Mouse (Mus musculus): ENCODE measurements at regions not wholly inside any gene's neighbourhood (a gene's known extent, or its start where the extent isn't known, plus 50 kb on each side); places are given as distances from the start of the nearest gene placed in this dataset.

DNA sequence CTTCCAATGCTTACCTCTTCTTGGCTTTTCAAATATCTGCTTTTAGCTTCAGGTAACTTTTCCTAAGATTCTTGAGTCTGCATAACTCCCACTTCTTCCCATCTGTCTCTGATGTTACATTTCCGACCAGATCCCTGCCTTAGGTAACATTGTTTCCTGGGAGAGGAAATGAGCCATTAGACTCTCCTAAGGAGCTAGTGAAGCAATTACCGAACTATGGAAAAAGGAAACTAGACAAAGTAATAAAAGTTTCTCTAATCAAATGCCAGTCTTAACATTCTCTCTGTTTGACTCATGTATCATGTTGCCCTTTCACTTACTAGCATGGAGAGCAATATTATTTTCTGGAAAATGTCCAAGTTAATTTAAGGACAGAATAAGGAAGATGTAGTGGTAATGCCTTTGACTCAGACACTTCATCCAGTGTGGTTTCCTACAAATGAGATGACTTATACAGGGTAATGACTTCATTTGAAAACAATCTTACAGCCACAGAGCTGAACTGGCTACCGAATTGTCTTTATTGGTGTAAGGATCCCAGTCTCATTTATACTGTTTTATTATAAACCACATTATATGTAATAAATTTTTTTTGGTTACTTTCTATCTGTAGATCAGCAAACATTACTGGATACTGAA, 263.8 kb upstream of the Fam84a start:
- DNase-seq (ENCODE audit: low spot score in 2 of 2) = no peak

DNA sequence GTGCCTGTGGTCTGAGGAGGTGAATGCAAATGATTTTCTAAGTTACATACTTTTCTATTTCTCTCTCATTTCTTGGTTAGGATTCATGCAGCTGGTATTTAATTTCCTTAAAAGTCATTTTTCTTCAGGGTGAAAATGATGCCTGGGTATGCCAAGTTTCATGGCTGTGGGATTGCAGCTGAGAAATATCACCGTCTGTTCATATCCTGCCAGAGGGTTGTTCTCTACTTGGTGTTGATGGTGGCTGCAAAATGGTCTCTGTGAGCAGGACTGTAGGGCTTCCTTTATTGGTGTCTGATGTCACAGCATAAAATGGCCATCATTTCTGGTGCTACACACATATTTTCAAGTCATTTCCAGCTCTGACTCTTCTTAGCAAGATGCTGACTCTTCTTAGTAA, 259.2 kb upstream of the Fam84a start:
- peak in 1 of 2 experiments; percentile 4 for DNase-seq (ENCODE audit: low spot score in 2 of 2)

DNA sequence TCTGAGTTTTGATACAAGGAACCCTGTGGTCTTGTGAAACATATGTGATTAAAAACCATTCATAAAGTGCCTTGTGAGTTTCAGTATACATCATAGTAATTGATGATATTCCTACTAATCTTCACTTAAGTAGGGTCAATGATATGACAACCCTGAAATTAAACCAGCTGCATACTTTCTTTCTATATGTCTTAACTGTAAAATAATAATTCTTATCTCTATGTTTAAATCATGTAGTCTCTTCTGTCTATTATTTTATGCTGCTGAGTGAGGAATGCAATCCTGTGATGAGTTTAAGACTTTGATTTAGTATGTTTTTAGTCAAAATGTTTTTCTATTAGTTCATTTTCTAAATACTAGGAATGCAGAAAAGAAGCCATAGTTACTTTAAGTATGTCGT, 253.9 kb upstream of the Fam84a start:
- no peak for DNase-seq (ENCODE audit: low spot score in 2 of 2)

DNA sequence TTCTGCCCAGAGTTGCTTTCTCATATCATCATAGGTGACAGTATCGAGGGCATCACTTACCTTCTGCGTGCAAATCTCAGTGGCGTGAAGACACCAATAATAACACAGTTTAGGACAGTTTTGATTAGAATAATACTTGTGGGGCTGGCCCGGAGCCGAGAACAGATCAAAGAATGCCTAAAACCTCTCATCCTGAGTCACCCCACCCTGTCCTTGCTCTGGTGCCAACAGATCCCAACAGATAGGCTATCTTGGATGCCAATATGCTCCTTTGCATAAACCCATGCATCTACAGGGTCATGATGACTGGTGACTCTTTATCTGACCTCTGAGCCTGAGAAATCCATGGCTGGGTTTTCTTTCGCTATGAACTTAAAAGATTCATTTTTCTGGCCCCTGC, 224.4 kb upstream of the Fam84a start:
- DNase-seq (ENCODE audit: low spot score in 2 of 2) = no peak

DNA sequence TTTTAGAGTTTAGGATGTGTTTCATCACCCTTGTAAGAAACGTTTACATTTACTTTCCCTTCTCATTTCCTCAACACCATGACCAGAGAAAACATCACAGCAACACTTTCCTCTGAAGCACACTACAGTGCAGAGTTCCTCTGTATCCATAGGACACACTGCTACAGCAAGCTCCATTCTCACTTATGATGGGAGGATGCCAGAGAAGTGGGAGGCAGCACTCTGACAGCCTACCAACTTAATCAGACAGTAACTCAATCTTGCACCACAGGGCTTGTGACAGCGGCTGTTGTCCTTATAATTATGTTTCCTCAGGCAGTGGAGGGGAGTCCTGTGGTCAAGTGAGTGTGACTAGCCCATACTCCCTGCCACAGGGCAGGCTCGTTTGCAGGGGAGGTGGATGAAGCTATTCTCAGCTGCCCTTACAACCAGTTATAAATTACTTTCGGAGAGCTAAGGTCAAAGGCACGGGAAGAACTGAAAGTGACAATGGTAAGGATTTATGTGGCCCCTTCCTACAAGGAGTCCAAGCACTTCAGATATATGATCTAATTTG, 186.5 kb upstream of the Fam84a start:
- DNase-seq (ENCODE audit: low spot score in 2 of 2) = no peak

DNA sequence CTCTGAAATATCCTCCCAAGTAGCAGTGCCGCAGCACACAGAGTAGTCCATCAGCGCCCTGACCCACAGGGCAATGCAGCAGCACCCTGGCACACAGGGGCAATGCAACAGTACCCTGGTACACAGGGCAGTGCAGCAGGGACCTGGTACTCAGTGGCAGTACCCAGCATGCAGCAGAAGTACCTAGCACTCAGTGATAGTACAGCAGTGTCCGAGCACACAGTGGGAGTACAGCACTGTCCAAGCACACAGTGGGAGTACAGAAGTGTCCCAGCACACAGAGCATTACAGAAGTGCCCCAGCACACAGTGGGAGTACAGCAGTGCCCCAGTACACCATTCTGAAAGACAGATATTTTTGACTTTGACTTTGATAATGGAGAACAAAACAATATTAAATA, 186.0 kb upstream of the Fam84a start:
- DNase-seq (ENCODE audit: low spot score in 2 of 2) = no peak

DNA sequence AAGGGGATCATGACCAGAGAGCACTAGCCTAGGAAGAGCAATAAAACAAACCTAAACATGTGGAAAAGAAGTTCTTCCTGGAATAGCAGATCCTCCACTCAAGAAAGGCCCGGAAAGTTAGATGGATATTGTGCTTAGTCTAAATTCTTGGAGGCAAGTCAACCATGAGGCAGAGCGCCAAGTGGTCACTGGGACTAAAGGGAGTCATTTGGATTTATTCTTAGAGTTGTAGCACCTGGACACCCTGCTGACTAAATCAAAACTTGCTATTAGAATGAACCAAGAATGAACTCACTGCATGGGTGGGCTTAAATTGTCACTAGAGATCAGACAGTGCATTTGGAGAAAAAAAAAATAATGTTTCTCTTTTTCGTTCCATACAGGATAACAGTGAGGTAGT, 166.8 kb upstream of the Fam84a start:
- no peak for DNase-seq (ENCODE audit: low spot score in 2 of 2)

DNA sequence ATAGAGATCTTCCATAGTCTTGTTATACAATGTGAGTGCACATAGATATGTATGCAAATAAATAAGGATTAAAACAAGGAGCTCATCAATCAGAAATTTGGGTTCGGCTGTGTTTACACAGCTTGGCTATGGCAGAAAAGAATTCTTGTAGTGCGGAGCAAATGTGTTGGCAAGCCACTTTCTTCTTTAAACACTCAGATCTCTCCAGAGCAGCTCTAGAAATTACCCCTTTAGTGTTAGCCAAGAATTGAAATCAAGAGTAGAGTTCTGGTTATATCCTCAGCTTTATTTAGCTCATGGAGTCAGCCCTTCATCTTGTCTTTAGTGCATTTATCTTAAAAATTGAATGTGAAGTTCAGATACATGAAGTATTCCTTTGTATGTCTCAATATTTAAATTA, 164.5 kb upstream of the Fam84a start:
- no peak for DNase-seq (ENCODE audit: low spot score in 2 of 2)

DNA sequence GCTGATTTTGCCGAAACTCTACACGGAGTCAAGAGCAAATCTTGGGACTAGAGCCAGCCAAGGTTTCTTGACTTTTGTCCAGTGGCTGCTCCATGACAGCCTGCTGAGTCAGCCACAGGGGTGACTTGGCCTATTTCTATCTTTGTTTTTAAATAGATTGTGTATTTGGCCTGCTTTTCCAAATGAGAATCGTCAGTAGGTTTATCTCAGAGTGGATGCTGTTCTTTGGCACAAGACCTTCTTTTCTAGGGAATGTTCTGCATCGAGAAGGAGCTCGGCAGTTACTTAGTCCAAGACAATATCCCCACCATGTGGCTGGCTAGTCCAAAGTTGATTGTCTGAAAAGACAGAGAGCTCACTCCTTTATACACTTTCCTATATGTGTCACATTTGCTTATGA, 163.9 kb upstream of the Fam84a start:
- peak in 1 of 2 experiments; percentile 33 for DNase-seq (ENCODE audit: low spot score in 2 of 2)

DNA sequence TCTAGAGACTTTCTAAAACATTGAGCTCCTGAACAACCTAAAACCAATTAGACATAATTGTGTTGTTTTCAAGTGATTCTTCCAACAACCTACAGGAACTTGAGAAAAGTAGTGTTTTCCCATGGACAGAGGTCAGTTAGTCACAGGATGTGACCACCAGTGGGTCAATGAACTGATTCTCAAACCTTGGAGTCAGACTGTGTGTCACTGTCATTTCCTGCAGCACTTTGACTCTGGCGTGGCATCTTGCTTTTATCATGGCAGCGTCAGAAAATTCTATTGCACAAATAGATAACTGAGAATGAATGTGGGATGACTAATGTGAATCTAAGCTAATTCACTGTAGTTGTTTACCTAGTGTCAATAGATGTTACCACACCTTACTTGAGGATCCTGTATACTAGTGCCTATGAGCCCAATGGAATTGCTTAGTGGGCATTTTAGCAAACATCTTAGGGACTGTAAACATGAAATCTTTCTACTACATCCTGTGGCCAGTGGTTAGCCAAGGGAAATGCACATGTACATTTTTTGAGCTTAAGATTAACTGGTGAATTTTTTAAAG, 150.6 kb upstream of the Fam84a start:
- DNase-seq (ENCODE audit: low spot score in 2 of 2) = no peak

DNA sequence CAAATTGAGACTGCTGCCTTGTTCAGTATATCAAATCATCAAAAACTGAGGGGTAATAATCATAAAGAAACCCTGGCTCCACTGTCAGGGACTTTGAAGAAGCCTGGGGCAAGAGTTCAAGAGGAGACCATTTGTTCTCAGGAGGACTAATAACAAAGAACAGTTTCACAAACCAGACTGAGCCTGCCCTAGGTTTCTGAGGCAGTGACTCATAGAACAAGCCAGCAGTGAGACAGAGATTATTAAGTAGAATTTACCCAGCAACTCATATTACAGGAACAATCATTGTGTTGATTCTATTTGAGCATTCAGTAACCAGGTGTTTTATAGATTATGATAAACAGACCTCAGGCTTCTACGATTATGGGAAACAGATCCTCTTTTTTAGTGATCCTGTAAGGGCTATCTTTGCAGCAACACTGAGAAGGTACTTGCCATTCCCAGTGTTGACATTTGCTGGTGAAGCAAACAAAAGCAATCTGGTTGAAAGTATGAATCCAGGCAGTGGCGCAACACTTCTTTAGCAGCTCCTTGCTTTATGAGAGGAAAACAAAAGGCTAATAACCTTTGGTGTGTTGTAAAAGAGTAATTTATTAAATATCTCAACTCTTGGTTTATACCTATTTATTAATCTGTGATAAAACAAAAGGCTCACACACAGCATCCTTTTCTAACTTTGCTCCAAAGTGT, 150.0 kb upstream of the Fam84a start:
- DNase-seq (ENCODE audit: low spot score in 2 of 2) = no peak

DNA sequence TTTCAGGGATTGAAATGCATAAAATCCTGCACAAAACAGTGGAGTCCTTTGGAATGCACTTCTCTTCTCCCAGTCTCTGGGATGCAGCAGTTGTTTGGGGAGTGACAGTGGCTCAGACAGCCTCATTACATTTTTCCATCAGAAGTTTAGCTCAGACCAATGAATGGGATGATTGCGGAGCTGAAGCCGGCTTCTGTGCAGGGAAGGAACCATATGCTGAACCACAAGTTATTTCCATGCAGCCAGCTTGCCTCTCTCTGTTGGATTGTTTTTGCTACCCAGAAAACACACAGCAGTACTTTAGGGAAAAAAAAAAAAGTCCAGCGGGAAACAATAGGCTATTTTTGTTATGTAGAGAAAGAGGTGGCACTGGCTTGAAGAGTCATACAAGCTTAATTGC, 140.2 kb upstream of the Fam84a start:
- no peak for DNase-seq (ENCODE audit: low spot score in 2 of 2)

DNA sequence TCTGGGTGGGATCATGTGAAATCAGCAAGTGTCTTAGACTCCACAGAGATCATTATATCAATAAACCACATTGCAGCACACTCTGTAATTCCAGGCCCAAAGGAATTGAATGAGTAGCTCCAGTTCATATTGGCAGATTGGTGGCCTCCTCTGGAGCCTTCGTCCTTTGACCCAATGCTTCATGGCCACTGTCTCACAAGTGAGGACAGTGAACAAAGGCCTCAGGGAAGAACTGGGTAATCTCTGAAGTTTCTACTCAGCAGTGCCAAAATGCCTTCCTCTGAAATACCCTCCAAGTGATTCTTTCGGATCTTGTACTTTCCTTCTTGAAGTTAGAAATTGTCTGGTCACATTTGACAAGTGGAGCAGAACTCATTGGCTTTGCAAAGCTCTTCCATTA, 135.8 kb upstream of the Fam84a start:
- no peak for DNase-seq (ENCODE audit: low spot score in 2 of 2)

DNA sequence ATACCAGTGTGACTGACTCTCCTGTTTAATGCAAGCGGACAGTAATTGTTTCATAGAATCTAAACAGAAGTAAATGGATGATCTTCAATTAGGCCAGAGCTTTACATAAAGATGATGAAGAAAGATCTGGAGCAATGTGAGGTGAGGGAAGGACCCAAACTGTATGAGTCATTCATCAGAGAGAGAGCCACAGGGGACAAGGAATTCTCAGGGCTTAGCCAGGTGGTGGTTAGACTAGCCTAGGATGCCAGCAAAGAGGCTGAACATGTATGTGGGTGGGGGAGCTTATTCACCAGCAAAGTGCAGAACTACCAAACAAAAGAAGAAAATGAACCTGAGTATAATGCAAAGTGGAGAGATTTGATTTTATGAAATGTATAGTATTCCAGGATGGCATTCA, 134.8 kb upstream of the Fam84a start:
- DNase-seq (ENCODE audit: low spot score in 2 of 2) = no peak

DNA sequence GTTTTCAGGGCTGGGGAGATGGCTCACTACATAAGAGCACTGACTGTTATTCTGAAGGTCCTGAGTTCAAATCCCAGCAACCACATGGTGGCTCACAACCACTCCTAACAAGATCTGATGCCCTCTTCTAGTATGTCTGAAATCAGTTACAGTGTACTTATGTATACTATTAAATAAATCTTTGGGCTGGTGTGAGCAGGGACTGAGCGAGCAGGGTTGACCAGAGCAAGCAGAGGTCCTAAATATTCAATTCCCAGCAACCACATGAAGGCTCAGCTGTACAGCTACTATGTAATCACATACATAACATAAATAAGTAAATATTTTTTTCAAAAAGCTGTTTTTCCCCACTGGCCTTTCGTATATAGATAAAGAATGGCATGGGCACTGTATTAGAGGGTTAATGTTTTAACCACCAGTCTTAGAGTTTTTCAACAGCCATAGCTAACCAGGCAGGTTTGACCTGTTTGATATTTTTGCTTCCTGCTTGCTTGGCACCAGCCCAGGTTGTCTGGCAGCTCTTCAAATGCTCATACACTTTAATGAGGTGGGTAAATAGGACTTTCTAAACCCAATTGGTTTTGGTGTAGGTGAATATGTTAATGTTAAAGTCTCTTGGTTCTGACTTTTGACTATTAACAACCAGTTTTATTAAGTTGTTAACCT, 134.1 kb upstream of the Fam84a start:
- no peak for DNase-seq (ENCODE audit: low spot score in 2 of 2)

DNA sequence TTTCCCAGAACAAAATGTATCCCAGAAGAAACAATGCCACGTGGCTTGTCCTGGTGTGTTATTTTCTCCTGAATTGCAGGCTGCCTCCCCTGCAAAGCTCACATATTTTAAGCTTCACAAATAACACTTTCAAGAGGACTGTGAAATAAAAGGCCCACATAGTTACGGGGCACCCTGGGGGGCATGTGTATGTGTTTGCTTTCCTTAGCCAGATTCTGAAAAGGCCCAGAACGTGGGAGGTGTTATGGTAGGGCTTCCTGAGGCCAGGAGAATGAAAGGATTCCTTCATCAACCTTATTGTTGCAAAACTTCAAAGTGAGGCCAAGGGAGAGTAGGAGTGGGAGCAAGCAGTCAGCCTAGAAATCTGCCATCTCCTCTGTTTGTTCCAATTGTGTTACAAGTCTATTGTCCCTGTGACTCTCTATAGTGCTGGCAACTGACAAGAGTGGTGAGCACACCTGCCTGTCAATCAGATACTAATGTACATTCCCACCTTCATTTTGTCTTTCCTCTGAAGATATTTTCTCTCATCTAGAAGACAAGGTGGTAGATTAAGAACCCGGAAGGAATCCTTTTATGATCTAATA, 131.3 kb upstream of the Fam84a start:
- peak; percentile 3 to 35 for DNase-seq (ENCODE audit: low spot score in 2 of 2)

DNA sequence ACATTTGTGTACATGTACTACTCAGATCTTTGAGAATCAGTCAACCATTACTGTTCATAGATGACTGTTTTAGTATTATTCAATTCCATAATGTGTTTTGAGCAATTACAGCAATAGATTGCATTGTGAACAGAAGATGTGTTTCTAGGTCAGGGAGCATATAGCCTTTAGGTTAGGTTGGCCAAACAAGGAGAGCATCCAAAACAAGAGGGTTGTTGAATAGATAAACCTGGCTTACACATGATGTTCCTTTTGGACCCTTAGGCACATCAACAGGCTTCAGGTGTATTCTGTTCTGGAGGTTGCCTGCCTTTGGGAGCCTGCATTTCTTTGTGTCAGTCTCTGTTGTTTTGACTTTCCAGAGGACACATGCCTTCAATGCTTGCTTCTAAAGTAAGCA, 123.4 kb upstream of the Fam84a start:
- DNase-seq (ENCODE audit: low spot score in 2 of 2) = no peak

DNA sequence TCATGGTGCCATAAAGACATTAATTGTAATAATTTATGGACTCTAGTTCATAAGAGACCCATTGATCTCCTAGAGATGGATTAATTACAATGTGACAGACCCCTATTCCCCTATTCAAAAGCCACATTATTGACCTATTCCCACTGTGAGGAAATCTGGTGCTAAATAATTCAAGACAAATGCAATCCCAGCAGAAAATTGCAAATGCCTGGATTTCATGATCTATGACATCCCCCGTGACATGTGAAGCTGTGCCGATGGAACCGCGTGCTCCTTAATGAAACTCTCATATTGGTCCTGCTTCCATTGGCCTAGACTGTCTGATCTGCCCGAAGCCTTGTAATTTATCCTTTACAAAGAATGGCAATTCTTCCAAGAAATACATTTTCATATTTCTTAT, 122.9 kb upstream of the Fam84a start:
- DNase-seq (ENCODE audit: low spot score in 2 of 2) = no peak

DNA sequence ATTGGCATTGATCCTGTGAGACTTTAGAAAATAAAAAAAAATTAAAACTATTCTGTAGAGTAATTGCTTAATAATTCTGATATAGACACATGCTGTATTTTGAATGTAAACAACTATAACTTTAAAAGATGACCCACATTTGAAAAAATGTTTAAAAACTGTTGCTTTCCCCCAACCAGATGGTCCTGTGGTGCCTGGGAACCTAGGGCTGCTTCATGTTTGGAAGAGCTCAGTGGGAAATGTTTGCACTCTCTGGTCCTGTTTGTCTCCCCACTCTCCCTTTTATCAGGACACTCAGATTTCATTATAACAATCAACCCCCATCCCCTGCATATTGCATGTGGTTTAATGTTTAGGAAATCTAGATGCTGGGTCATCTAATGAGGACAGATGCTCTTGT, 119.4 kb upstream of the Fam84a start:
- no peak for DNase-seq (ENCODE audit: low spot score in 2 of 2)

DNA sequence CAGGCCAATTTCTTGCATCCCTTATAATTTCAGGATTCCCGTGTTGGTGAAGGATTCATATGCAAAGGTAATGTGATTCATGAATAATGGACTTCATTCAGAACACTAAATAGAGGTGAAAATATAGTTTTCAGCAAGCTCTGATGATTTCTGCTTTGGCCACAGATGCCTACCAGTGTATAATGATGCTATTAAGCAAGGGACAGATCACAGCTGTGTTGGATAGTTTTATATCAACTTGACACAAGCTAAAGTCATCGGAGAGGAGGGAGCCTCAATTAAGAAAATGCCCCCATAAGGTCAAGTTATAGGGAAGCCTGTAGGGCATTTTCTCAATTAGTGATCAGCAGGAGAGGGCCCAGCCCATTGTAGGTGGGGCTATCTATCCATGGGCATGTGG, 109.2 kb upstream of the Fam84a start:
- DNase-seq (ENCODE audit: low spot score in 2 of 2) = no peak

DNA sequence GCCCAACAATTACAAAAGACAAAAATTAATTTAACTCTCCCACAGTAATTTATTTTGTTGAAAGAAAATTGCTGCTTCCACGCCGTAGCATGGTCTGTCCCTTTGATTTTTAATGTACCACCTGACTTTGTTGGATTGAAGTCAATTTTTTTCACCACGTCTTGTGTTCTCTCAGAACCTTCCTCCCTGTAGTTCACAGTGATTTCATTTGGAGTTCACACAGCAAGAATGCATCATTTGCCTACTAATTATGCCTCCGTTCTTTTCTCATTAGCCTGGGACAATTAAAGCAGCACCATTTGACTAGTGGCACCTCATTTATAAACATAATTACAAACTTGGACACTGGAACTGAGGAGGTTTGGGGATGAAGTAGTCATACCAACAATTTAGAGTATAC, 108.4 kb upstream of the Fam84a start:
- no peak for DNase-seq (ENCODE audit: low spot score in 2 of 2)

DNA sequence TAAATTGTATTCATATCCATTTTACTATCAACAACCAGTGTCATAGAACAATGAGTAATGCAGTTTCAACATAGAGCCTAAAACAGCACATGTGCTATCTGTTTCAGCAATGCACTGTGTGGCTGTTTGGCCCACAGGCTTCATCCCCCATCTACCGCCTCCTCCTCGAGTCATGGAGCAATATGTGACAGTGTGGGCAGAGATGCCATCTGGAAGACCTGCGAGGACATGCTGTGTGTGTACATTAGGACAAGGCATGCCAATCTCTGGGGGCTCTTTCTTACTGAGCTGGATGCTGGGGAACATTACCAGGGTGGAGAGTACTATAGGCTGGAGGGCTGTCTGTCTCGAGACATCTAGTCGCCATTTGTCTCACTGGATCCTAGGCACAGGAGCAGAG, 101.5 kb upstream of the Fam84a start:
- DNase-seq (ENCODE audit: low spot score in 2 of 2) = peak in 1 of 2 experiments; percentile 28
